Mouse (Mus musculus): Measurements from ENCODE around the gene Fam71f2.

Gene Fam71f2

DNA sequence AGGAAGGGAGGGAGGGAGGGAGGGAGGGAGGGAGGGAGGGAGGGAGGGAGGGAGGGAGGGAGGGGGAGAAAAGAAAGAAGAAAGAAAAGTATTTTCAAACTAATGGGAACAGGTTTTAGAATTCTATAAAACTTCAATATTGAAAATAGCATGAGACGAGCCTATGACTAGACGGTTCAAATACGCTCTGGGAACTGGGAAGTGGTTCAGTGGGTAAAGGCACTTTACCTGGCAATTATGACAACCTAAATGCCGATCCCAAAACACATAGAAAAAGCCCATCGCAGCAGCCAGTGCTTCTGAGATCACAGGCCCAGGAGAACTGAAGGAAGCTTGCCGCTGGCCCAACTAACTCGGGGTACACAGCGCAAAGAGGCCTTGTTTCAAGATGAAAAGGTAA lies at the start of gene Fam71f2:
Gene Fam71f2, plus strand, starts transcription at position 301 of the 400 bp plus-strand sequence.
- DNase-seq = no peak

DNA sequence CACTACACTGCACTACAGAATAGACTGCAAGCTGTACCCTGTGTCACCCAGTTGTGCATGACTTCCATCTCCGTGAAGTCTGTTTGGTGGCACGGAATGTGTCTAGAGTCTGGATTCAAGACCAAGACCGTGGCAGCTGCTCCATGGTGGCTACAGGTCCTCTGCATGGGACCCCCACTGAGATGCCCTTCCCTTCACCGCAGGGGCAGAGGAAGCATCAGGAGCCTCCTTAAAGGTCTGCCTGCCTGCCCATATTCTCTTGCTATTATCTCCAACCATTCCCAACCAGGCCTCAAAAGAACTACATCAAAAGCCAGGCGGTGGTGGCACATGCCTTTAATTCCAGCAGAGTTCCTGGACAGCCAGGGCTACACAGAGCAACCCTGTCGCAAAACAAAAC lies 49.0 kb upstream of the Fam71f2 start:
- DNase-seq = no peak

DNA sequence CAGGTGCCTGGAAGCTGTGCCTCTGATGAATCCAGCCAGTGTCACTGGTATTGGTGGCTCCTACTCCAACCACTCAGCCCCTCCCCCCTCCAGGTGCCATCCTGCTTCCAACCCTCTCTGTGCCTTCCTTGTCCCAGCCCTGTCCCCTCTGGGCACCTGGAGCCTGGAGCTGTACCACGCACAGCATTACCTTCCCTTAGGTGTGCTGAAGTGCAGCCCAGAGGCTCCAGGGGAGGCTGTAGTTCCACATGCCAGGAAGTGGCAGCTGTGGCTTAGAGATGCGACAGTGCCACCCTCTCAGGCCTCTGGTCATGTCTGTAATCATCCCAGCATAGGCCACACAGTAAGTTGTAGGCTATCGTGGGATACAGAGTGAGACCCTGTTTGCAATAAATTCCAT lies 47.6 kb upstream of the Fam71f2 start:
- peak; percentile 28 to 39 for DNase-seq

DNA sequence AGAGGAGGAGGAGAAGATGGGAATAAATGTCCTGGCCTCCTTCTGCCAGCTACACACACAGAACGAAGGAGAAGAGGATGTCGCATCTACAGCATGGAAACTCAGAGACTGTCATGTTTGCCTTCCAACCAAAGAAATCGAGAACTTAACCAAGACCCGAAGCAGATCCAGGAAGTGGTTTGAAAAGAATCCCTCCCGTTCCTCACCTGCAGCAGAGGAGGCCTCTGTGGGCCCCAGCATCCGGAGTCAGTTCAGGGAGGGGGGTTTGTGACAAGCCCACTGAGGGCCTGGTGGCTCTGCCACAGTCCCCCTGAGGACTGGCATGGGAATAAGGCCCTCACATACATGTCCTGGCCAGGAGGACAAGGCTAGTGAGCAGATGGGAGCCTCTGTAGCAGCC lies 47.1 kb upstream of the Fam71f2 start:
- DNase-seq = peak; percentile 42 to 46

DNA sequence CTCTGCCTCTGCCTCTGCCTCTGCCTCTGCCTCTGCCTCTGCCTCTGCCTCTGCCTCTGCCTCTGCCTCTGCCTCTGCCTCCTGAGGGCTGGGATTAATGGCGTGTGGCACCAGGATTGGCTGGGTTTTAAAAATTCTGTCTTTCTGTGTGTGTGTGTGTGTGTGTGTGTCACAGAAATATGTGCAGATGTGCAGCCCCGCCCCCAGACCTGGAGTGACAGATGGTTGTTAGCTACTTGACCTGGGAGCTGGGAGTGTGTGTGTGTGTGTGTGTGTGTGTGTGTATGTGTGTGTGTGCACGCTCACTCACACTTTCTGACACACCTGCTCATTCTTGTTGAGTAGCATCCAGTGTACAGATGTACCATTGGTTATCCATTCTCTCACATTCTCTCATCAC lies 45.7 kb upstream of the Fam71f2 start:
- no peak for DNase-seq

GRCm38 (mm10) chr6:29234272-29234671 lies 45.1 kb upstream of the Fam71f2 start:
- DNase-seq = peak; percentile 42 to 51

GRCm38 (mm10) chr6:29240806-29241205 lies 38.6 kb upstream of the Fam71f2 start:
- DNase-seq = peak; percentile 78 to 82

DNA sequence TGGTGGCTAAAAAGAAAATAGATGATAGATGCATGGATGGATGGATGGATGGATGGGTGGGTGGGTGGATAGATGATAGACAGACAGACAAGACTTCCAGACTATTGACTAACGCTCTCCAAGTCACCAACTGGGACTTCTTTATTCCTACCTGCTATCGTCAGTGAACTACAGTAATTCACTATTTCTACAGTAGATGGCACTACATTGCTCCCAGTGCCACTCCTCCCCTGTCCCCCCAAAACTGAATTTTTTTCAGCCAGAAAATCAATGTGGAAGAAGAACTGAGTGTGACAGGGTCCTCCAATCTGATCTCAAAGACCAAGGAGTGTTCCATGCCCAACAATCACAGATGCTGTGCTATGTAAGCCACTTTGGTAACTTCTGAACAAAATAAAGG lies 37.7 kb upstream of the Fam71f2 start:
- no peak for DNase-seq

DNA sequence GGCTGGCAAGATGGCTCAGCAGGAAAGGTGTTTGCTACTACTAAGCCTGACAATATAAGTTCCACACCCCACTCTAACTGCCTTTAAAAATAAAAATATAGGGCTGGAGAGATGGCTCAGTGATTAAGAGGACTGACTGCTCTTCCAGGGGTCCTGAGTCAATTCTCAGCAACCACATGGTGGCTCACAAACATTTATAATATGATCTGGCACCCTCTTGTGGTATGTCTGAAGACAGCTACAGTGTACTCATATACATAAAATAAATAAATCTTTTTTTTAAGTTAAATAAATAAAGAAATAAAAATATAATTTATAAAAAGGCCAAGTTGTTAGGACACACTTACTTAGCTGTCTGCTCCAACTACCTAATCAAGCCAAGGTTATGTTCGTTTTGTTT lies 37.1 kb upstream of the Fam71f2 start:
- peak in 1 of 2 experiments; percentile 8 for DNase-seq

DNA sequence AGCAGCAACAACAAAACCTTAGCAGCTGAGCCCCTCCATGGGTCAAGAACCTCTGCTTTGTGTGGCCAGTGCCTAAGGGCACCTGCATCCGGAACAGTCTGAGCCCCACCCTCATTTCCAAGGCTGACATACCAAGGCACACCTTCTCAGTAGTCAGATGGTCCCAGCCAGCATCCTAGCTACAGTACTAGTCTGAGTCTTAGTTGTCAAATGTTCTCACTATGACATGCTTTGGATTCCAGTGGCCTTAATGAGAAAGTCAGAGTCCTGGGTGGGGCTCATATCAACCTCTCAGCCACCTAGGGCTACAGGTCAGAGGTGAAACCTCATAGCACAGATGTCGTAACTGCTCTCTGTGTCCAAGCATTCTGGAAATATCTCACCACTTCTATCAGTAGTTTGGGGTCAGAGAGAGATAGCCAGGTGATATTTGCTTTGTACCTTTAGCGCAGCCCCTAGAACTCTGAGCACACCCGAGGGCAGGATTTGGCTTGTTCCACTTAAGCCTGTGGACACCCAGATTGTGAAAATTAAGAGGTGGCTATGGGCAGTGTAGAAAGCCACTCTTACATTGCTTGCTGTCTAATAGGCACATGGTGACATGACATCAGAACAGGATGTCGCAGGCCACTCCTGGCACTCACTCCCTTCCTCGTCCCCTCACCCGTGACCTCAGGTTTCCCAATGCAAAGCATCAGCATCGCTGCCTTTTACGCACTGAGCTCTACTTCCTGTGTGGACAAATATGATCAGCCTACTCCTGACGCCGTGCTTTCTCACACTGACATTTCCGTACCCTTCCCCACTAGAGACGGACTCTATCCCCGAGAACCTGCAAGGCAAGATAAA lies 33.9 kb upstream of the Fam71f2 start:
- DNase-seq = peak; percentile 48 to 61

GRCm38 (mm10) chr6:29246183-29246582 lies 33.2 kb upstream of the Fam71f2 start:
- no peak for DNase-seq

GRCm38 (mm10) chr6:29246585-29246984 lies 32.8 kb upstream of the Fam71f2 start:
- DNase-seq = no peak

- DNase-seq = no peak
Measured at GRCm38 (mm10) chr6:29247072-29247471, 32.3 kb upstream of the Fam71f2 start.

DNA sequence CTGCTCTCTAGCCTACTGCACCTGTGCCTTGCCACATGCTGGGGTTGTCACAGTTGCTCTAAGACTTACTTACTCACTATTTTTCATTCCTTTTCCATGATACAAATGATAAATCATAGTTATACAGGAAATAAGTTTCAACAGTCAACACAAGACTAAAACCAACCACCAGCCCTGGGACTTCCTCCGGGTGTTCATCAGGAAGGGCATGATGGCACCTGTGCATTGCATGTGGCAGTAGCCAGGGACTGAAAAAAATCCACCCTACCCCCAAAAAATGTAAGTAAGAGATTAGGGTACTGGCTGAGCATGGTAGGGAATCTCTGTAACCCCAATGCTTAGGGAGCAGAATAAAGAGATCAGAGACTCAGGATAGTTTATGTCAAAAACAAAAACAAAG lies 20.0 kb upstream of the Fam71f2 start:
- DNase-seq = no peak

- DNase-seq = no peak
Measured at GRCm38 (mm10) chr6:29261831-29262230, 17.6 kb upstream of the Fam71f2 start.

GRCm38 (mm10) chr6:29263650-29264455 lies 15.5 kb upstream of the Fam71f2 start:
- DNase-seq = no peak

DNA sequence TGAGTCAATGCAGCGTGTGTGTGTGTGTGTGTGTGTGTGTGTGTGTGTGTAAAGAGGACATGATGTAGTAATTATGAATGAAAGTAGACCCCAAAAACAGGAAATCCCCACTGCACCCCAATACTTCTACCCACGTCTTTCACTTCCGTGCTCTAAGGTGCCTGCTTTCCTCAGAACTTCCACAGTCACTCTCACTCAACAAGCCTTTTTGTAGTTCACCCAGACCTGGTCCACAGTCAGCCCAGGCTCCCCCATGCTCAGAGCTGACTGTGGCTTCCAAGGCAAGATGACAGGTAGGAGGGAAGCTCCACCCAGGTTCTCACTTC lies 15.0 kb upstream of the Fam71f2 start:
- DNase-seq = peak; percentile 18 to 20

- DNase-seq = no peak
Measured at GRCm38 (mm10) chr6:29266936-29267335, 12.5 kb upstream of the Fam71f2 start.

GRCm38 (mm10) chr6:29269006-29269668 lies 10.3 kb upstream of the Fam71f2 start:
- DNase-seq = no peak

DNA sequence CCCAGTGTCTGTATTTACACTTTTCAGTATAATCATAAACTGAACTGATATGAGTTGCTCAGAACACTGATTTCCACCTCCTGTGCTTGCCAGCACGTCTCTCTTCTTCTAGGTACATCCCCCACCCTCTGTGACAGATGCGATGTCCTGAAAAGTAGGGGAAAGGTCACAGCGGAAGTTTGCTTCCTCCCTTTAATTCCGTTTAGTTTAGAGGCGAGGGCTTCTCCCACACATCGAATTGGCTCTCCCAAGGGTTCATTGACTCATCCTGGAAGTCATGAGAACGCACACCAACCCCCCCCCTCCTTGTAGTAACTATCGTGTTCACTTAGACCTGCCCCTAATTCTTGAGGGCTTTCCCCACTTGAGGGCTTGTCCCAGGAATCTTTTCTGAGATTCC lies 8.4 kb upstream of the Fam71f2 start:
- DNase-seq = peak; percentile 45 to 53

DNA sequence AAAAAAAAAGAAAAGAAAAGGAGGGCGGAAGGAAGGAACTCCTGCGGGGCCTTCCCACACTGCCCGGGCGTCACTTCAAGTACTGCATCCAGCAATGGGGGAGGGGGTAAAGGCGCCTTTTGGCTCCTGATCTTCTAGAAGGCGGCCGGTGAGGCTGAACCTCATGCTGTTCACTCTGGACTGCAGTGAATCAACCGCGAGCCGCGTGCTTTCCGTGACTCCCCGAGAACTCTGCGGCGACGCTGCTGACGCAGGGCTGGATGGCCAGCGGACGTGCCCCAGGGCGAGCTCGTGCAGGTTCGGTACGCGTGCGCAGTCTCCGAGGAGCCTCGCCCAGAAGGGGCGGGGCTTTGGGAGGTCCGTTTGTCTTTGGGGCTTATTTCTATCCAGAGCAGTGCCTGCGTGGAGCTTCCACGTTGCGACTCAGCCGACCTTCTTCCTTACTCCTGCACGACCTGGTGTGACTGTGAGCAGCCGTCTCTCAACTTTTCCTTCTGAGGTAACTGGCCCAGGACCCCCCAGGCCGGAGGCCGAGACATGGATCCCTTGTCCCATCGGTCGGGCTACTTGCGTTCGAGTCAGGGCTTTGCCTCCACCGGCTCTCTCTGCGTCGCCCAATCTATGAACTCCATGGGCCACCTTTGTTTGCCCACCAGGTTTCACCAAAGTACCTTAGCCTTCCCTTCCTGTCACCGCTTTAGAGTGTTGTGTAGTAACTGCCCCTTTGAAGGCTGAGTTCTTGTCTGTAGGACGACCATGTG lies 6.9 kb upstream of the Fam71f2 start, which contains the start of gene Hilpda:
Gene Hilpda, plus strand, starts transcription at position 177 of the 761 bp plus-strand sequence.
- DNase-seq = peak; percentile 93

DNA sequence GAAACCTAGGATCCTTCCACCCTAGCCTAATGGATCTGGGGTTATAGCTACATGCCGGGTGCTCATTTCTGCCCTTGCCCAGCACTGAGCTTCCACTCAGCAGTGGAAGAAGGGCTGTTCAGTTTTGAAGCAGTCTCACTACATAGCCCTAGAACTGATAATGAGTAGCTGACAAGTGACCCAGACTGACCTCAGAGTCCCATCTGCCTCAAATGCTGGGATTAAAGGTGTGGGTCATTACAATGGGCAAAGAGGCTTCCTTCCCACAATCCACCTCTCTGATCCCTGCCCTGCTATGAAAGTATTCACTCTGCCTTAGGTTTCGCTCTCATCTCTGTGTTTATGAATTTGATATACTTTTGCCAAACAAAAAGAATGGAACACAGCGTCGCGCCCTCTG lies 2.6 kb upstream of the Fam71f2 start:
- DNase-seq = no peak
